Mouse (Mus musculus): ENCODE data around the gene Ccdc137.

GRCm38 (mm10) chr11:120491317-120492023 is 33.6 kb downstream of the Ccdc137 start, which contains the start of gene Slc25a10:
- TF ChIP-seq GATA1 (IDR thresholded peaks at IDR 0.05; ENCODE audit: borderline replicate concordance, low read length) = no peak
- no peak for TF ChIP-seq FLI1 (IDR thresholded peaks at IDR 0.05; ENCODE audit: low read length)
